ENCODE assay signal across 20 mouse cellular contexts in genomic region chr9:23031916-23032315, GRCm38 (mm10).
DNase-seq lines count a peak whose midpoint lies in the region; ATAC-seq lines count a peak whose summit lies in the region.
"Had no signal": no experiment of that assay in that cellular context is flagged by ENCODE, and none has a peak within 500 bp of the region (broad histone marks: within the 10 kb centered on the region; RNA-seq: fewer than 3 reads in every experiment).

No protein-coding gene starts in this region.

- ATAC-seq in forebrain, embryonic 13.5 days = no peak
- ATAC-seq: activated CD4-positive, CD25-positive, alpha-beta regulatory T cell, adult 4 months; forebrain, embryonic 15.5 days; inflammation-experienced regulatory T-cells, adult 6 months had no signal

- H3K36me3 ChIP-seq in embryonic facial prominence, embryonic 10.5 days (replicated peaks) = no peaks in the 10 kb centered on the region
- H3K36me3 ChIP-seq in forebrain, embryonic 13.5 days (ENCODE audit: poor library complexity, severe bottlenecking) = no peaks in the 10 kb centered on the region
- H3K36me3 ChIP-seq: forebrain, embryonic 15.5 days; heart, embryonic 12.5 days; limb, embryonic 13.5 days; midbrain, embryonic 12.5 days had no signal

- H3K4me1 ChIP-seq in embryonic facial prominence, embryonic 10.5 days = peaks cover 53% of the 10 kb centered on the region
- peaks cover 17% of the 10 kb centered on the region for H3K4me1 ChIP-seq in forebrain, embryonic 13.5 days

- intact Hi-C loops in gastrocnemius, postnatal 36 days (cut with DNase I) = no loop called here

- H3K27ac ChIP-seq in embryonic facial prominence, embryonic 10.5 days (replicated peaks) = 0 out of 2 replicates have a peak overlapping the region, but pooled peaks have one; percentile 15
- no peak overlapping the region for H3K27ac ChIP-seq in forebrain, embryonic 13.5 days
- H3K27ac ChIP-seq: forebrain, embryonic 15.5 days; left cerebral cortex, adult 2 months; limb, embryonic 13.5 days; midbrain, embryonic 12.5 days had no signal

- WGBS in embryonic facial prominence, embryonic 10.5 days = 79% methylated on average over 9 of the region's 9 CpGs
- WGBS in forebrain, embryonic 13.5 days = 92% methylated on average over 9 of the region's 9 CpGs

- peak; percentile 14 for DNase-seq in gastrocnemius, postnatal 25 days
- no peak for DNase-seq in gastrocnemius, postnatal 36 days
- DNase-seq in 3T3-L1 (ENCODE audit: low read depth, low spot score) = peak; percentile 44
- DNase-seq in adrenal gland, adult 2 months = peak; percentile 78
- no peak for DNase-seq in embryonic facial prominence, embryonic 10.5 days (ENCODE audit: low spot score)
- no peak for DNase-seq in neural tube, embryonic 10.5 days (ENCODE audit: extremely low spot score, low spot score)
- DNase-seq: embryo, embryonic 11 days; heart, postnatal 36 days; lung, postnatal 14 days; thymus, postnatal 36 days had no signal

- no peaks in the 10 kb centered on the region for H3K9me3 ChIP-seq in embryonic facial prominence, embryonic 10.5 days
- no peaks in the 10 kb centered on the region for H3K9me3 ChIP-seq in forebrain, embryonic 13.5 days (replicated peaks)
- H3K9me3 ChIP-seq: forebrain, embryonic 15.5 days; heart, embryonic 12.5 days; limb, embryonic 13.5 days; midbrain, embryonic 12.5 days had no signal

- no peak overlapping the region for H3K9ac ChIP-seq in forebrain, embryonic 13.5 days
- H3K9ac ChIP-seq: forebrain, embryonic 15.5 days; heart, embryonic 12.5 days; limb, embryonic 13.5 days; midbrain, embryonic 12.5 days had no signal

- H3K4me3 ChIP-seq in embryonic facial prominence, embryonic 10.5 days = no peak overlapping the region
- H3K4me3 ChIP-seq in forebrain, embryonic 13.5 days = no peak overlapping the region
- H3K4me3 ChIP-seq: forebrain, embryonic 15.5 days; heart, embryonic 12.5 days; left cerebral cortex, adult 2 months; limb, embryonic 13.5 days; midbrain, embryonic 12.5 days; myocyte had no signal

- peaks cover 46% of the 10 kb centered on the region for H3K27me3 ChIP-seq in embryonic facial prominence, embryonic 10.5 days (replicated peaks; ENCODE audit: low read depth, poor library complexity, severe bottlenecking)
- H3K27me3 ChIP-seq in forebrain, embryonic 13.5 days = peaks cover 12% of the 10 kb centered on the region; the same call in 1 of the 2 replicates
- H3K27me3 ChIP-seq: CH12.LX; forebrain, embryonic 15.5 days; heart, embryonic 12.5 days had no signal

- H3K4me2 ChIP-seq in forebrain, embryonic 13.5 days = no peak overlapping the region
- H3K4me2 ChIP-seq: forebrain, embryonic 15.5 days; heart, embryonic 12.5 days; limb, embryonic 13.5 days; midbrain, embryonic 12.5 days had no signal

Comparison
In these comparisons a context has a peak if more than half of its experiments do, and no peak if none do; other contexts are left out.
1. DNase-seq: peak in gastrocnemius, postnatal 25 days (single experiment), 3T3-L1 (single experiment) and adrenal gland, adult 2 months (single experiment); none in gastrocnemius, postnatal 36 days (0 of 2), embryonic facial prominence, embryonic 10.5 days (single experiment) and neural tube, embryonic 10.5 days (single experiment).